Mouse (Mus musculus): Measurements from ENCODE around the gene Tmprss11a.

The Tmprss11a gene

GRCm38 (mm10) chr5:86468890-86469289 is at the start of gene Tmprss11a:
Gene Tmprss11a (minus strand): TSS chr5:86468990.
- no peak for DNase-seq (ENCODE audit: low spot score)

- DNase-seq (ENCODE audit: low spot score), result no peak
Measured at GRCm38 (mm10) chr5:86518500-86518899, 49.7 kb upstream of the Tmprss11a start, which contains the start of gene Tmprss11g. Gene Tmprss11g (minus strand): TSS chr5:86518600.

DNA sequence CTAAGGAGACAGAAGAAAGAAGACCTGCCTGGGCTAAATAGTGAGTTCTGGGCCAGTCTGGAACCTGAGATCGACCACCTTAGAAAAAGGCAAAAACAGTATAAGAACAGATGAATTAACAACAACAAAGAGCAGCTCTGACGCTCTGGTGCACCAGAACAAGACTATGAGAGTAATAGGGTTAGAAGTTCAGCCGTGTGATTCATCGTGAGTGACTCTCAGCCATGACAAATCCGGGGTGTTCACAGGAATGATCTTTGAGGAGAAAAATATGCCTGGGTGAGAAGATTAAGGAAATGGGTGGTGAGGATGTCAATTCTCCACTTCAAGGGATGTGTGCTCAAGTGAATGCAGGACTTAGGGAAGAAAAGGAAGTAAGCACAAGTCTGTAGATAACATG is 42.7 kb upstream of the Tmprss11a start:
- no peak for DNase-seq (ENCODE audit: low spot score)

DNA sequence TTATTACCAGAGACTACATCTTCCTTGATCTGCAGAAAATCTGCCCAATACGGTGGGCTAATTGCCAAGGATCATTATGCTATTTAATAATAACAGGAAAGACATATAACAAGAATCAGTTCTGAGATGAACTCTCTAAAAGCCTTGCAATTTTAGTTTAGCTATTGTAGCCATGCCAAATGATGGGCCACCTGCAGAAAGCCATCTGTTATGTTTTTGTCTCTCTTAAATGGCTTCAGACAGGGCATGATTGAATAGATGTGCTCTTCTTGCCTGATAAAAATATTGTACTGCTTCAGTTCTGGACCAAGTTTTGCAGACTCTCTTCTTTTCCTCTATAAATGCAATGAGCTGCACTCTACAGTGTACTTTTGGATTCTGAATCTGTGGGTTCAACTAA is 24.7 kb upstream of the Tmprss11a start:
- DNase-seq (ENCODE audit: low spot score), result no peak

- no peak for DNase-seq (ENCODE audit: low spot score)
Measured at GRCm38 (mm10) chr5:86482562-86482961, 13.8 kb upstream of the Tmprss11a start.

DNA sequence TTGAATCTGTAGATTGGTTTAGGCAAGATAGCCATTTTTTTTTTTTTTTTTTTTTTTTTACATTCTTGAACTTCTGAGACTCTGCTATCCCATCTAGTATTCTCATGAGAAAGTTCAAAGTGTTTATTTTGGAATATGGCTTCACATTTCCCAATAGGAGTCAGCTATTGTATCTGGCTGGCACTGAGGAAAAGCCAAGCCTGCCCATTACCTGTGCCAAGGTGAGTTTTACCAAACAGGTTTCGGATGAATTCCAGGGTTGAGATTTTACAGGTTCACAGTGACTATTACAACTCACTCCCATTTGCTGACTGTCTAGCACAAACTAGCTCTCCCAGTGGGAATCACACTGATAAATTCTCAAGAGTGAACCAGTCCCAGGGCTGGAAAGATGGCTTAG is 13.2 kb upstream of the Tmprss11a start:
- DNase-seq (ENCODE audit: low spot score), result no peak

DNA sequence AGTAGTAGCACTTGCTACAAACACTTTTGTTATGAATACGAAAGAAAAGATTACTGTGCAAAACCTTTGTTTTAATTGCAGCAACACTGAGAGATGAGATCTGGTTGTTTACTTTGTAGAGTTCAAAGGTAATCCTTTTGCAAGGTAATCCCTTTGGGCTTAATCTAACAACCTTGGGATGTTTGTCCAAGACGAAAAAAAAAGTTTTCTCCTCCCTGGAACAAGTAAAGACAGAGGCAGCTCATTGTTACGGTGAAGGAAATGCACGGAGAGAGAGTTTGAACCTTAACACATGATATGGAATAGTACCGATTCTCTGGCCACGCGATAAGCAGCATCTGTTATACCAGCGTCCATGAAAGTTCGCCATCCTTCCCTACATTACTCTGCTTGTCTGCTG is 5.1 kb upstream of the Tmprss11a start:
- no peak for DNase-seq (ENCODE audit: low spot score)

- DNase-seq (ENCODE audit: low spot score), result no peak
Measured at GRCm38 (mm10) chr5:86439306-86439705, 29.5 kb downstream of the Tmprss11a start.

- no peak for DNase-seq (ENCODE audit: low spot score)
Measured at GRCm38 (mm10) chr5:86438548-86438947, 30.2 kb downstream of the Tmprss11a start.

GRCm38 (mm10) chr5:86432697-86433096 is 36.1 kb downstream of the Tmprss11a start:
- DNase-seq (ENCODE audit: low spot score), result no peak

- DNase-seq (ENCODE audit: low spot score), result no peak
Measured at GRCm38 (mm10) chr5:86431096-86431495, 37.7 kb downstream of the Tmprss11a start.

- DNase-seq (ENCODE audit: low spot score), result no peak
Measured at GRCm38 (mm10) chr5:86421323-86422028, 47.3 kb downstream of the Tmprss11a start.

DNA sequence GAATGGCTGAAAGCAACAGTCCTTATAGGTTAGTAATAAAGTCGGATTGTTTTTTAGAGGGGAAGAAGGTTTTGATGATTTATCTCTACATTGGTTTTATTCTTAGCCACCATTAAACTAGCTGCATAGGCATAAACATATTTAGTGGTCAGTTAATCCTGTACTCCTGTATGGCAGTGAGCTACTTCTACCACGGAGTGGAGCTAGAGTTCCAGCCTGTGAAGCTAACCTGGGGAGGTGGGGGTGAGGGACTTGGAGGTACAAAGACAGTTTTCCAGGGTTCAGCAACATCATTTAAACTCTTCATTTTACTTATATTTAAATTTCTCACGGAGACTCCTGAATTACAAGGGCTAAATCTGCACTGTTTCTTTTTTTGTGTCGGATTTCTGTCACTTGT is 49.3 kb downstream of the Tmprss11a start:
- no peak for DNase-seq (ENCODE audit: low spot score)

GRCm38 (mm10) chr5:86414280-86414679 is 54.5 kb downstream of the Tmprss11a start:
- no peak for DNase-seq (ENCODE audit: low spot score)

- DNase-seq (ENCODE audit: low spot score), result no peak
Measured at GRCm38 (mm10) chr5:86410815-86411214, 58.0 kb downstream of the Tmprss11a start.

DNA sequence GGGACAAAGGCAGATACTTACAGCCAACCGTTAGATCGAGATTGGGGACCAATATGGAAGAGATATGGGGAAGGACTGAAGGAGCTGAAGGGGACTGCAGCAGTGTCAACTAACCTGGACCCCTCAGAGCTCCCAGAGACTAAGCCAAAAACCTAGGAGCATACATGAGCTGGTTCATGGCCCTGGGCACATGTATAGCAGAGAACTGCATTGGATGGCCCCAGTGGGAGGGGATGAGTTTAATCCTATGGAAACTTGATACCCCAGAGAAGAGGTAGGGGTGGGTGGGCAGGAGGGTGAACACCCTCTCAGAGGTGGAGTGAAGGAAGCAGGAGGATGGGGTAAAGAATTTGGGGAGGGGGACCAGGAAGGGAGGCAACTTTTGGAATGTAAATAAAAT is 60.8 kb downstream of the Tmprss11a start:
- no peak for DNase-seq (ENCODE audit: low spot score)

GRCm38 (mm10) chr5:86407191-86407590 is 61.6 kb downstream of the Tmprss11a start:
- DNase-seq (ENCODE audit: low spot score), result no peak

DNA sequence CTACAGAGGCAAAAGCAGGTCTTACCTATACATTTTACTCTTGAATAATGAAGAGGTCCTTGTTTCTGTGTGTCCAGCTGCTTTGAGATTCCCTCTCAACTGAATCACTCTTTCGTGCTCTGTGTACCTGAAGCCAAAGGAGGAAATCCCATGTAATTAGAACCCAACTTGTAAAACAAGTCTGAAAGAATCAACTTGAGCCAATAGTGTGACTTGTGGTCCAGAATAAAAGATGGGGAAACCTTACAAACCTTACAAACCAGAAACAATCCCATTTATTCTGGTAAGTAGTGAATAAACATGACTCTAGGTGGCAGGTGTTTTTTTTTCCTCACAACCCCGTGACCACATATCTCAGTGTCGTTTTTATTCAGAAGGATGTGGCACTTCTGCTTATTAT is 95.5 kb downstream of the Tmprss11a start, which contains the start of gene Tmprss11d:
Gene Tmprss11d, minus strand, starts transcription at position 101 of the 400 bp plus-strand sequence.
- no peak for DNase-seq (ENCODE audit: low spot score)
